Mouse (Mus musculus) bone marrow, adult 2 months (tissue): Measurements from ENCODE around the gene Serp1.

Experiments used
- CTCF ChIP-seq: fragments of 200-500 bp; IDR thresholded peaks from 2 replicates; pipeline ENCODE4 v1.5.1; 2011; ENCODE audit warnings: low read length, control low read depth; ENCODE audit not compliant: control insufficient read depth, insufficient read depth
- POLR2A ChIP-seq: fragments of 200-500 bp; IDR thresholded peaks from 2 replicates; pipeline ENCODE4 v1.6.1; 2011; ENCODE audit warnings: low read depth, mild to moderate bottlenecking, control low read depth, low read length, borderline replicate concordance; ENCODE audit not compliant: control insufficient read depth

GRCm38 (mm10) chr3:58512740-58513139 is 13.0 kb downstream of the Serp1 start:
- TF ChIP-seq CTCF (no peak), POLR2A (no peak)
